Mouse (Mus musculus) granulocyte monocyte progenitor cell, adult 5-6 weeks (primary cell): Measurements from ENCODE around the gene Slitrk4. TPM values are rescaled to one million over a fixed set of nuclear protein-coding genes. Genes with fewer than 3 reads are reported as not detected.

ENCODE experiments used
- ATAC-seq: replicated peaks from 2 replicates; pipeline ENCODE4 v1.8.0; 2016; ENCODE audit warnings: mild to moderate bottlenecking, moderate TSS enrichment, inconsistent platforms; ENCODE audit not compliant: poor library complexity, severe bottlenecking
- total RNA-seq, 2 experiments: library from RNA; stranded (forward) in 1 of 2; stranded (reverse) in 1 of 2; fragments of 200-712, 200-1000 nt in 1 of 2; fragments of >200 nt in 1 of 2; fragmentation: Nextera tagmentation in 1 of 2; gene quantifications; 2 replicates each; pipeline ENCODE4 v1.2.3; 2014 to 2017

Gene Slitrk4
- total RNA-seq (2014; fragmentation: Nextera tagmentation), result not detected in 2 replicates
- not detected in 2 replicates for total RNA-seq (2017)

GRCm38 (mm10) chrX:64276290-64277125, at the start of gene Slitrk4:
Slitrk4 (minus strand) TSS chrX:64276996.
- no peak for ATAC-seq

DNA sequence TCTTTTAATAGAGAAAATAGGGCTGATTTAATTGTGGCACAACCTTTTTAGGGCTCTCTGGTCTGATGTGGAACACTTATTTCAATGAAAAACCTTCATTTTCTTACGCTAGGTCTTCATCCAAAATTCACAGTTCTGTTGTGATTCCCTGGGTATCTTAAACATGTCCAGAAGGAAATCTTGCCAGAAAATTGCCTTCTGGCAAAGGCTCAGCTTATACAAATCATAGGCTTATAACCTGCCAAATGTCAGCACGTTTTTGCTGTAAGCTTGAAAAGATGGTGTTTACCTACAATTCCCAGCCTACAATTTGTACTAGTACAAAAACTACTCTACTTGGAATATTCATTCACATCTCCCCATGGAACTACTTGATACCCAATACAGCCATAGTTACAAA, 42.7 kb upstream of the Slitrk4 start:
- ATAC-seq, result no peak

GRCm38 (mm10) chrX:64277991-64278301, 1.1 kb upstream of the Slitrk4 start:
- no peak for ATAC-seq

- no peak for ATAC-seq
These were observed 562 bp upstream of the Slitrk4 start for GRCm38 (mm10) chrX:64277126-64277990.

- ATAC-seq, result no peak
These were observed 1.1 kb downstream of the Slitrk4 start for GRCm38 (mm10) chrX:64275501-64276289.

DNA sequence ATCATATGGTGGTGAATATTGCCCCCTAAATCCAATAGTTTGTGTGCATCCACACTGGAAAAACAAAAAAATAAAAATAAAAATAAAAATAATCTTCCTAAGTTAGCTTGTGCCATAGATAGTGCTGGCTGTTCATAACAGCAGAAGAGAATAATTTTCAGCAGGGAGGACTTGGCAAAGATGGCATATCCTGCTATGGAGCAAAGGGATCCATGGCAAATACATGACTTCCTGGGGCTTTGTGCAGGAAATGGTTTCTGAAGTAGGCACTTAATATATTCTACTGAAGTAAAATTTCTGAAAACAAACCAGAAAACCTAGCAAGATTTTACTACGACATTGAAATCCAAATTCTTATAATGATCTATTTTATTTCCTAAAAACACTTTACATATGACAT, 13.3 kb downstream of the Slitrk4 start:
- ATAC-seq, result no peak

Other genes with a start within 250 kb of the Slitrk4 start
- not detected in 2 replicates for gene Gm6760, start 124.8 kb downstream of the Slitrk4 start, total RNA-seq (2014; fragmentation: Nextera tagmentation)
- gene Gm6760, start 124.8 kb downstream of the Slitrk4 start, total RNA-seq (2017), result not detected in 2 replicates
- gene 3830417A13Rik, start 103.4 kb downstream of the Slitrk4 start, total RNA-seq (2014; fragmentation: Nextera tagmentation), result not detected in 2 replicates
- not detected in 2 replicates for gene 3830417A13Rik, start 103.4 kb downstream of the Slitrk4 start, total RNA-seq (2017)